Mouse (Mus musculus) liver, postnatal 0 days (tissue): ENCODE measurements at regions not wholly inside any gene's neighbourhood (a gene's known extent, or its start where the extent isn't known, plus 50 kb on each side); places are given as distances from the start of the nearest gene placed in this dataset.

Experiments
- ATAC-seq: fragments of 200-750 bp; cut with Nextera tagmentation; 2 replicates; pipeline ENCODE4 v1.8.0; 2017; ENCODE audit warnings: mild to moderate bottlenecking, moderate library complexity
- DNase-seq: peaks from one replicate; pipeline ENCODE4 v3.0.0-alpha.2; 2016
- H3K27ac ChIP-seq: fragments of 300-500 bp; sonication (generic); 2 replicates; pipeline ENCODE4 v1.5.1; 2014; ENCODE audit warnings: antibody characterized with exemption, moderate library complexity, mild to moderate bottlenecking, low read depth
- H3K27me3 ChIP-seq: fragments of 300-500 bp; sonication (generic); 2 replicates; pipeline ENCODE4 v1.6.1; 2014; ENCODE audit warnings: low read length, control low read depth, mixed read lengths; ENCODE audit not compliant: insufficient read depth
- H3K36me3 ChIP-seq: fragments of 300-500 bp; sonication (generic); replicated peaks from 2 replicates; pipeline ENCODE4 v1.6.1; 2014; ENCODE audit warnings: mild to moderate bottlenecking, control low read depth, low read length, moderate library complexity, mixed read lengths; ENCODE audit not compliant: insufficient read depth
- H3K4me1 ChIP-seq: fragments of 300-500 bp; sonication (generic); 2 replicates; pipeline ENCODE4 v1.6.1; 2014; ENCODE audit warnings: antibody characterized with exemption, mild to moderate bottlenecking, control low read depth; ENCODE audit not compliant: insufficient read depth
- H3K4me2 ChIP-seq: fragments of 300-500 bp; sonication (generic); 2 replicates; pipeline ENCODE4 v1.6.1; 2014; ENCODE audit warnings: low read depth, mild to moderate bottlenecking, low read length, moderate library complexity, mixed read lengths
- H3K4me3 ChIP-seq: fragments of 300-500 bp; sonication (generic); 2 replicates; pipeline ENCODE4 v1.5.1; 2014; ENCODE audit warnings: low read depth, low read length
- H3K9ac ChIP-seq: fragments of 300-500 bp; sonication (generic); replicated peaks from 2 replicates; pipeline ENCODE4 v1.6.1; 2014; ENCODE audit warnings: mild to moderate bottlenecking, moderate library complexity
- H3K9me3 ChIP-seq: fragments of 300-500 bp; sonication (generic); 2 replicates; pipeline ENCODE4 v1.6.1; 2016; ENCODE audit warnings: mild to moderate bottlenecking, control low read depth, low read length, mixed read lengths
- CTCF ChIP-seq: sonication (generic); IDR thresholded peaks from 2 replicates; pipeline ENCODE4 v1.5.1; 2016; ENCODE audit warnings: antibody characterized with exemption, low read depth
- EP300 ChIP-seq: IDR thresholded peaks from 2 replicates; pipeline ENCODE4 v1.6.1; 2016; ENCODE audit warnings: antibody characterized with exemption, low read depth, mild to moderate bottlenecking
- WGBS: fragments of 180-500 bp; shearing (Covaris S2); extraction: QIAGEN DNeasy Blood & Tissue Kit; methylation state at CpG from one replicate; pipeline ENCODE4 v1.1.7; 2014; ENCODE audit not compliant: insufficient replicate concordance; 5-methylcytosine and 5-hydroxymethylcytosine counted together

DNA sequence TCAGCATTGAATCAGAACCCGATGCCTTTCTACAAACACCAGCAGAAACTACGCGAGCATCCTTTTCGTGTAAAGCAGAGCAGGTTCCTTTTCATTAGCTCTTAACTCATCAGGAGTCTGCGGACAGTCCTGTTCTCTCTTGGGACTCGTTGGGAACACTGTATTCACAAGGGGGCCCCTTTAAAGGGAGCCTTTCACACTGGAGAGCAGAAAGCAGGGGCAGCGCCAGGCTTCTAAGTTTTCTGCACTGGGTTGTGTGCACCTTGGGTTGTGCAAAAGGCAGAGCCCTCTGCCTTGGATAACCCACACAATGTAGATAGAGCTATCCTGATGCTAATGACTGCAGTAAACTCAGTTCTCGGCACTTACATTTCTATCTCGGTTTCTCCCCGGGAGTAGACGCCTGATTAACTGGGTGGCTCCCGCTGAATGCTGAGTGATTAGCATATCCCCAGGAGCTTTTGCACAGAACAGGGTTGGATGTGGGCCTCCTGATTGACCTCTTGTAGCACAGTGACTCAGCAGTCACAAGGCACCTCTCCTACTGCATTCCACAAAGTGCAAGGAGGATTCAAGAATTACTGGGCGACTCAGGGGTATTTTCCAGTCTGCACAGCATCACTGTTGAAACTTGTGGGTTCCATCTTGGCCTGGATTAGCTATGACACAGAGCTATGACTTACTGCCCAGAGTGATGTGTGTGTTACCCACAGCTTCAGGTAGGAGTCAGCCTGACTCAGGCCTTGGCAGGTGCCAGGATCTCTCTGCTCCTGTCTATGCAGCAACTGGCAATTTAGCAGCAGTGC, 209.8 kb upstream of the Igfbp3 start:
- Histone ChIP-seq H3K4me2 (no peak overlapping the region), H3K4me3 (no peak overlapping the region), H3K9ac (no peak overlapping the region), H3K4me1 (no peaks in the 10 kb centered on the region), H3K27ac (no peak overlapping the region), H3K36me3 (no peaks in the 10 kb centered on the region), H3K9me3 (no peaks in the 10 kb centered on the region), H3K27me3 (no peaks in the 10 kb centered on the region)
- ATAC-seq (no peak), DNase-seq (no peak)
- TF ChIP-seq CTCF (no peak), EP300 (no peak)
- 36% methylated on average over 13 of the region's 13 CpGs for WGBS

DNA sequence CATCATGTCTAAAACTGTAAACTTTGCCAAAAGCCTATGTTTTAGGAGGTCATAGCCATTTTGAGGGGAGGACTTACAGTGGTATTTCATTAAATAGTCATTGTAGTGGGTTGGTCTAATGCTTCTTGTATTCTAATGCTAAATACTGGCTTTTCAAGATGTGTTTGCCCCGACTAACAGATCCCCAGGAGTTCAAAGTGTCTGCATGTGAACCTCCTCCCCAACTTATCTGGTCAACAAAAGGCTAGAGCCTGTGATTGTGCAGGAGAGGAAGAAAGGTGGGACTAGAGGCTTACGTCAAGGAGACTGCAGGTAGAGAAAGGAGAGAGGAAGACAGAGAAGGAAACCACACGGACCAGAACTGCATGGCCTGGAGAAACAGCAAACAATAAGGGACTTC, 198.9 kb upstream of the Igfbp3 start:
- 57% methylated on average over 3 of the region's 3 CpGs for WGBS
- H3K36me3 ChIP-seq = no peaks in the 10 kb centered on the region
- no peaks in the 10 kb centered on the region for H3K4me1 ChIP-seq
- no peak overlapping the region for H3K9ac ChIP-seq
- H3K27ac ChIP-seq = no peak overlapping the region
- H3K4me3 ChIP-seq = no peak overlapping the region
- H3K9me3 ChIP-seq = no peaks in the 10 kb centered on the region; the same call in 1 of the 2 replicates
- DNase-seq = no peak
- H3K4me2 ChIP-seq = no peak overlapping the region
- TF ChIP-seq EP300 (no peak), CTCF (no peak)
- H3K27me3 ChIP-seq = no peaks in the 10 kb centered on the region
- ATAC-seq = no peak

DNA sequence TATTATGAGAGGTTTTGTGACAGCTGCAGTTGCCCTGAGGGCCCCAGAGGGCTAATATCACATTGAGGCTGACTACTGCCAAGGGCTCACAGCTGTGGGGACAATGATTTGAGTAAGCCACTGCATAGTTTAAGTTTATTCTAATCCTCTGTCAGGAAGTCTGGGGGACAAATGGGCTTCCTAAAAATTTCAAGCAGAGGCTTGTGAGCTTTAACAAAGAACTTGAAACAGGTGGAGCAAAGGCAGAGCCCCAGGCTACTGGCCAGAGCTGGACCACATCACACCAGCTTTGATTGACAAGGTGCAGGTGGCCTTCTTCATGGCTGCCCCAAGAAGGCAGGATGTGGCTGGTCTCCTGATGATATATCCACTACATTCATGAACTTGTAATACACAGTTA, 195.3 kb upstream of the Igfbp3 start:
- Histone ChIP-seq H3K36me3 (no peaks in the 10 kb centered on the region), H3K9ac (no peak overlapping the region), H3K4me2 (no peak overlapping the region), H3K27me3 (no peaks in the 10 kb centered on the region), H3K27ac (no peak overlapping the region), H3K4me1 (no peaks in the 10 kb centered on the region), H3K4me3 (no peak overlapping the region), H3K9me3 (no peaks in the 10 kb centered on the region; the same call in 1 of the 2 replicates)
- TF ChIP-seq CTCF = no peak
- TF ChIP-seq EP300 = no peak
- DNase-seq (no peak), ATAC-seq (no peak)

DNA sequence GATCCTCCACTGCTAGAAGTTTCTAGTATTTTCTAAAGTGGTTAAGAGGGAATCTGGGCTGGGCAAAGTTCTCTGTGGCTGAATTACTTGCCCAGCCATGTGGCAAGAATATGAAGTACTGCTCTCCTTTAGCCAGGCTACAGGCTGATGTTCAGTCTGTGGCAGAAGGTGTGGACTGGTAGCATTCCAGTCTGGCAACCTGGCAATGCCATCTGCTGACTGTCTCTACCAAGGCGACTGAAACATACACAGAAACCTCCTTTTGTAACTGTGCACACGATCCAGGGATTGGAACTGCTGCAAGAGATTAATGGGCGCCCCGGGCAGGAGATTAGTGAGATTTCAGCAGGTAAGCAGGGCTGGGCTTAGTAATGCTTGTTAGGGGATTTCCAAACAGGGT, 190.9 kb upstream of the Igfbp3 start:
- H3K4me2 ChIP-seq = no peak overlapping the region
- WGBS = 62% methylated on average over 4 of the region's 4 CpGs
- no peak overlapping the region for H3K27ac ChIP-seq
- no peaks in the 10 kb centered on the region for H3K4me1 ChIP-seq
- DNase-seq (no peak), ATAC-seq (no peak)
- no peaks in the 10 kb centered on the region for H3K27me3 ChIP-seq
- H3K9ac ChIP-seq = no peak overlapping the region
- H3K9me3 ChIP-seq = no peaks in the 10 kb centered on the region
- H3K36me3 ChIP-seq = no peaks in the 10 kb centered on the region
- no peak for TF ChIP-seq EP300
- TF ChIP-seq CTCF = no peak
- H3K4me3 ChIP-seq = no peak overlapping the region

DNA sequence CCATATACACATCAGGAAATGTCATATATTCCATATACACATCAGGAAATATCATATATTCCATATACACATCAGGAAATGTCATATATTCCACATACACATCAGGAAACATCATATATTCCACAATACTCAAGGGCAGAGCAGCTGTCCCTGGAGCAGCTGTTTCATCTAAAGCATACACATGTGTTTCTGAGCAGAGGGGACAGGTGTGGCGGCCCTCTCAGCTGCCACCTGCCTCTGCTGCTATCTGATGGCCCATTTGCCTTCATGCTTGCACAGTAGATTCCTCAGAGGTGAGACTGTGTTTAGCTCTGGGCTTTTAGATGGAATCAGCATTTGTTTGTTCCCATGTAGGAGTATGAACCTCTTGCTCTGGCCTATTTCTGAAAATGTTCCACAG, 158.1 kb upstream of the Igfbp3 start:
- TF ChIP-seq EP300 (no peak), CTCF (no peak)
- no peak overlapping the region for H3K4me2 ChIP-seq
- 35% methylated on average over 1 of the region's 1 CpGs for WGBS
- ATAC-seq (no peak), DNase-seq (no peak)
- H3K4me3 ChIP-seq = no peak overlapping the region
- H3K4me1 ChIP-seq = no peaks in the 10 kb centered on the region
- no peaks in the 10 kb centered on the region for H3K27me3 ChIP-seq
- no peak overlapping the region for H3K9ac ChIP-seq
- no peaks in the 10 kb centered on the region for H3K36me3 ChIP-seq
- H3K27ac ChIP-seq = no peak overlapping the region
- no peaks in the 10 kb centered on the region for H3K9me3 ChIP-seq

DNA sequence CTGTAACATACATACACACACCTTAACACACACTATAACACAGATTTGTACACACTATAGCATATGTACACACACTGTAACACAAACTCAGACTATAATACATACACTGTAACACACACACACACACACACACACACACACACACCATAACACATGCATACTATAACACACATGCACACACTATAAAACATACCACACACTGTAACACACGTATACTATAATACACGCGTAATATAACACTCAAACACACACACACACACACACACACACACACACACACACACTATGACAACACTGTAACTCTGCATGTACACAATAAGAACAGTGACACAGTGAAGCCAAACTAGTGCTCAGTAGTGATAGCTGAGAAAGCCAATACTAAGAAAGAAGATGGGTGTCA, 147.7 kb upstream of the Igfbp3 start:
- DNase-seq = no peak
- WGBS = 90% methylated on average over 3 of the region's 3 CpGs
- Histone ChIP-seq H3K4me3 (no peak overlapping the region), H3K9me3 (no peaks in the 10 kb centered on the region), H3K9ac (no peak overlapping the region), H3K27ac (no peak overlapping the region), H3K4me2 (no peak overlapping the region), H3K27me3 (no peaks in the 10 kb centered on the region), H3K4me1 (no peaks in the 10 kb centered on the region), H3K36me3 (no peaks in the 10 kb centered on the region)
- TF ChIP-seq CTCF (no peak), EP300 (no peak)
- ATAC-seq = no peak

DNA sequence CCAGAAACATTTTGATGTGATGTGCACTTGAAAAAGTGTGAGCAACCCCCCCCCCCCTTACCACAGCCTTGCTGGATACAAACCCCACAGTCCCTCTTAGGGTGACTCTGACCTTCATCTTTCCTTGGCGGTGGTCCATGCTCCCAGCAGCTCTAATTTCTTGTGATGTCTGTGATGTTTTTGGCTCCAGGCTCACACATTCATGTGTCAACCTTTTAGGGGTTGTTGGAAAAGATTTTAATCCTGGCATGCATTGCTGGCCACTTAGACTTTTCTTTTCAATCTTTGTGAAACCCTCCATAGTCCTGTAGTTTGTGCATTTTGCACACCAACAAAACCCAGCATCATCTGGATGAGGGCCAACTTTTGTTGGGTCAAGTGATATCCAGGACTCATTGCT, 134.9 kb upstream of the Igfbp3 start:
- Histone ChIP-seq H3K36me3 (no peaks in the 10 kb centered on the region), H3K4me1 (no peaks in the 10 kb centered on the region), H3K4me3 (no peak overlapping the region), H3K4me2 (no peak overlapping the region), H3K27ac (no peak overlapping the region), H3K9ac (no peak overlapping the region), H3K9me3 (no peaks in the 10 kb centered on the region), H3K27me3 (no peaks in the 10 kb centered on the region)
- 62% methylated on average over 1 of the region's 1 CpGs for WGBS
- TF ChIP-seq CTCF (no peak), EP300 (no peak)
- DNase-seq = no peak
- ATAC-seq = no peak
